Mouse (Mus musculus): ENCODE measurements around the gene Mdh1.

Gene Mdh1

GRCm38 (mm10) chr11:21571700-21572381, at the start of gene Mdh1, which contains the start of gene Wdpcp:
TSS of gene Mdh1 (minus strand) at chr11:21572367.
TSS of gene Wdpcp (plus strand) at chr11:21572235.
- peak; percentile 88 for DNase-seq (ENCODE audit: low read depth)

GRCm38 (mm10) chr11:21615915-21616314, 43.7 kb upstream of the Mdh1 start:
- DNase-seq (ENCODE audit: low read depth), result no peak

DNA sequence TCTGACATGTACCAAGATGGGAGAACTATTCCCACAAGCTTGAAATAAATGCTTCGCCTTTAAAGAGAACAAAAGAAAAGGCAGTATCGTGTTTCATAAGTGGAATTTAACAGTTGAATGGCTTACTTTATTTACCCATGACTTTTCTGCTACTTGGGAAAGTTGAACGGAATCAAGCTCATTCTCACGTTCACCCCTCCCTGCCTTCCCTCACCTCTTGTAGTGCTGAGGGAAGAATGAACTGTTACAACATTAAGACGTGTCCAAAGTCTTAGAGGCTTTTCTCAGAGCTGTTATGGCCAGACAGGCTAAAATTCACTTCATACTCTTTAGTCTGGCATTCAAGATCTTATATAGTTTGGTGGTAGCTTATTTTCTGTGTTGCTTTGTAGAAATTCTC, 30.3 kb upstream of the Mdh1 start:
- DNase-seq (ENCODE audit: low read depth), result no peak

GRCm38 (mm10) chr11:21583286-21583685, 11.1 kb upstream of the Mdh1 start:
- DNase-seq (ENCODE audit: low read depth), result no peak

DNA sequence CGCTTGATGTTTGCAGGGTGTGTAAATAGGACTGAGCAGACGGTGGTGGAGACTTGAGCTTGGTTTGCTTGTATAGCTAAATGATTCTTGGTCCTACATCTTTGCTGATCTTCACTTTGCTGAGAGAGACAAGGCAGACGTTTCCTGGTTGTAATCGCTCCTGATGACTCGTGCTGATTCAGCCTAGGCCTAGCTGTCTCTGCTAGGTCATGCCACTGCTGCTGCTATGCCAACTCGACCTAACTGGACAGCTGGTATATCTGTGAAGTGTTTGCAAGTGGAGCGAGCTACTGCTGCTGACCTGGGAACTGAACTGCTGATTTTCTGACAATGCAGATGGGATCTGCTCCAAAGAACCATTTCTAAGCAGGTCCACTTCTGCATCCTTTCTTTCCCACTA, 9.3 kb upstream of the Mdh1 start:
- DNase-seq (ENCODE audit: low read depth), result no peak

GRCm38 (mm10) chr11:21570973-21571372, 1.2 kb downstream of the Mdh1 start:
- DNase-seq (ENCODE audit: low read depth), result peak; percentile 40

DNA sequence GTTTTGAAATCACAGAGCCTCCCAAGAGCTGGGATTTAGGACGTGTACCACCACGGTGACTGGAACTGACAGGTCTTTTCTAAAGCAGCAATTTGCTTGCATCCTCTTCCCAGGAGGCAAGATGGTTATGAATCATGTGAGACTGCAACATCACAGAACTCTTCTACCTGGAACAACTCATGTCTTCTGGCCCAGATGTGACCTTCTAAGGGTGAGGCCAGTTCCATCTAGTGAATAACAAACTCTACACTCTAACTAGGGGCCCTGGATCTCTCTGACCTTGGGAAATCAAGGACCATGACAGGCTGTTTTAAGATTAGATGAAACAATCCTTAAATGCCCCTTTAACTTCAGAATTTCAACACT, 2.1 kb downstream of the Mdh1 start:
- DNase-seq (ENCODE audit: low read depth), result no peak

GRCm38 (mm10) chr11:21569456-21570108, 2.6 kb downstream of the Mdh1 start:
- peak; percentile 24 for DNase-seq (ENCODE audit: low read depth)

- DNase-seq (ENCODE audit: low read depth), result no peak
Observed at GRCm38 (mm10) chr11:21569002-21569401, 3.2 kb downstream of the Mdh1 start.

GRCm38 (mm10) chr11:21567733-21568132, 4.4 kb downstream of the Mdh1 start:
- no peak for DNase-seq (ENCODE audit: low read depth)

- DNase-seq (ENCODE audit: low read depth), result no peak
Observed at GRCm38 (mm10) chr11:21566934-21567333, 5.2 kb downstream of the Mdh1 start.

DNA sequence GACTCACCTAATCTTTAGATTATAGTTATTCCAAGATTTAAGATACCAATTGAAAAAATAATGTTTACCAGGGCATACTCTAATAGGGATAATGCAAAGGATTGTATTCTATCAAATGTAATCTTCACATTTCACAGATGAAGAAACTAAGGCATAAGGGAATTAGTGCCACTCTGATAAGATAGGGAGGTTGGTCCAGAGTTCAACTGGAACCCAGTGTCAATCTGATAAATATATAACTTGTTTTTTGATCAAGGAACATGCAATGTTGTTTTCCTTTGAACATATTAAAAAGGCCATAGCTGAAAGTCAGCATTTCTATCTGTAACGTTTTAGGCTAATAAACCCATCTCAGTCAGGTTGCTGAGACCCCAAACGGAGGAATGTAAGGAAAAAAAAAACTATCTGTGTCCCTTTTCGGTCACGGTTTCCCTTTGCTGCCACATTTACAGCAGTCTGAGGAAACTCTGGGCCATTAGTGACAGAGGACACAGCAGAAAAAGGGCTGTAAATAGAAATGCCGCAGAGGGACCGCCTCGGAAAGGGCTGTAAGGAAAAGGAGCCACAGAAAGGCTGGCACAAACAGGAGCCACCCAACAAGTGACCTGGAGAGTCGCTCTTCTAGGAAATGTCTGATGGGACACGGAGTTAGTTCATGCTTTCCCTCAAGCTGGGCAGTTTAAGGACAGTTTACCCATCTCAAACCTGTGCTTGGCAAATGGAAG, 7.3 kb downstream of the Mdh1 start:
- DNase-seq (ENCODE audit: low read depth), result no peak

- DNase-seq (ENCODE audit: low read depth), result no peak
Observed at GRCm38 (mm10) chr11:21563617-21564325, 8.4 kb downstream of the Mdh1 start.

DNA sequence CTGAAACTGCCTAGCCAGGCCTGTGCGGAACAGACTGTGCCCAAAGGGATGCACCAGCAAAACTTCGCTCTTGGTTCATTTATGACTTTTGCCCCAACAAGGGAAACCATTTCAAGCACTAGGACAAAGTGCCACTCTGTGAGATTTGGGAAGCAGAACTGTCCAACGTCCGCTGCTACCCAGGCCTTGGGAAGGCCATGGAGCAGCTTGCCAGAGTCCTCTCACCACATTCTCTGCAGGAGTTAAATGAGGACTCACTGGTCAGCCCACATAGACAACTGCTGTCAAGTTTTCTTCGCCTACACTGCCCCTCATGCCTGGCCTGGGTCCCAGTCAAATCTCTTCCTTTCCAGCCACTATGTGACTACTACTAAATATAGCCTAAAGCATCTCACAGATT, 10.8 kb downstream of the Mdh1 start:
- no peak for DNase-seq (ENCODE audit: low read depth)

DNA sequence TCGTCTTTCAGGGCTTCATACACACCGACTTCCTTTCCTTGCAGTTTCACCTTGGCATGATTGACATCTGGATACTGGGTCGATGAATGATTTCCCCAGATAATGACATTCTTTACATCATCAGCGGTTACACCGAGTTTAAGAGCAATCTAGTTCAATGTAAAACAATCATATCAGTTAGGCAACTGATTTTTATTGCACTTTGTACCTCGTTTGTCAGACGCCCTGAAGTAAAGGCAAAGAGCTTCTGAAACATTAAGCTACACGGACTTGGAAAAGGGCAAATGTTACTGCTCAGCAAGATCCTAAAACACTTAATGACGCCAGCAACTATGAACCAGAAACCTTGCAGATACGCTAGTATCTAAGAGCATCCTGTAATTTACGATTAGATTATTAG, 12.4 kb downstream of the Mdh1 start:
- no peak for DNase-seq (ENCODE audit: low read depth)

DNA sequence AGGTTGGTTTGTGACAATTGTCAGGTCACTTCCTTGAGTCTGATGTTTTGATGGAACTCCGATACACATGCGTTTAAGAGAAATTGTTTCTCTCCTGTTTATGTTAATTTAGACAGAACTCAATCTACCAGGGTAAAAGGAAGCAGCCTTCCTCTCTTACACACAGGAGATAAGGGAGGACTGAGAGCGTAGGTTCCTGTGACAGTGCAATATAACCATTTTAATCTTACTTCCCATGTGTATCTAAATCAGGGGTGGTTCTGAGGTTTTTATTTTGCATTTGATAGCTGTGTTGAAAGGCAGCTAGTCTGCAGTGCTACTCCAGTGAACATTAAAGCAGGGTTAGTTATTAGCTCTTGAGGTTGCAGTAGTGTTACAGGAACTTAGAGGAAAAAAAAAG, 20.1 kb downstream of the Mdh1 start:
- DNase-seq (ENCODE audit: low read depth), result no peak

- DNase-seq (ENCODE audit: low read depth), result no peak
Observed at GRCm38 (mm10) chr11:21550222-21551173, 21.7 kb downstream of the Mdh1 start.

DNA sequence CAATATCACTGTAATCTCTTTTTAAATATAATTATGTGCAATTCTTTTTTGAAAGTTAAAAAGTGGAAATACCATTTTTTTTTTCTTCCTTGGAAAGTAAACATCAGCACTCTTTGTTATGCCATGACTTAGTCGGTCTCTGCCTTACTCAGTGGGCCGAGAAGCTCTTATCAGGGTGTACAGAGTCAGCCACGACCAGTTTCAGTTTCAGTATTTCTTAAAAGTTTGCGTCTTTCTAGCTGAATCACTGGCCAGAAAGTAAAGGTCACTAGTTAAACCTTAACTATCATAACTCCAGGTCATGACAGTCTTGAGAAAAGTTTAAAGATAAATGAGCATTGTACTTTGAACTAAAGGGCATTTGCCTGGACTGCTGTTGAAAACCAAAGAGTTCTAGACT, 22.4 kb downstream of the Mdh1 start:
- DNase-seq (ENCODE audit: low read depth), result peak; percentile 30

- no peak for DNase-seq (ENCODE audit: low read depth)
Observed at GRCm38 (mm10) chr11:21549052-21549451, 23.1 kb downstream of the Mdh1 start.

DNA sequence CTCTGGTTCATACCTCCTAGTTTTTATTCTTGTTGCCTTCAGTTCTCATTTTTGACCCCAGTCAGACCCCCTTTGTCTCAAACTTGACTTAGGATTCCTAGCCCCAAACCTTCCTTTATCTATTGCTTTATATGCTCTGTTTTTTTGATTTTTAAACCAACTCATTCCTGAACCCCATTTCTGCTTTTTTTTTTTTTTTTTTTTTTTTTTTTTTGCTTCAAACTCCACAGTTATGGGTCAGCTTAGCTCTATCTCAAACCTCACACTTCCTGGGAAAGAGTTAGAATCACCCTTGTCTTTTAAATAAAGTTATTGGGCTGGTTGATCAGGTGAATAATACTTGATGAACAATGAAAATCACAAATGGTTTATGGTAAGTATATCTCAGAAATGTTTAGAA, 24.6 kb downstream of the Mdh1 start:
- no peak for DNase-seq (ENCODE audit: low read depth)

- no peak for DNase-seq (ENCODE audit: low read depth)
Observed at GRCm38 (mm10) chr11:21546671-21547070, 25.5 kb downstream of the Mdh1 start.

Data from c-Kit-positive CD71-positive TER-119-negative erythroid progenitor cells, embryonic 14.5 days (primary cell).